Mouse (Mus musculus) liver, embryonic 18 days (tissue): ENCODE data around the gene Gm20449. TPM values are rescaled to one million over a fixed set of nuclear protein-coding genes. Genes with fewer than 3 reads are reported as not detected.

Experiments
- polyA plus RNA-seq: library from polyadenylated mRNA; depleted of rRNA; stranded (reverse); fragments of >200 nt; gene quantifications from 2 replicates; pipeline ENCODE4 v1.2.3, GENCODE M21; 2012; rRNA removed

Gene Gm20449
- polyA plus RNA-seq: 0.01 and 0.02 TPM in 2 replicates

GRCm38 (mm10) chr7:41499389-41500049 lies at the start of gene Gm20449, which contains the start of gene AW146154:
TSS of gene Gm20449 (minus strand) at chr7:41499417.
TSS of gene AW146154 (minus strand) at chr7:41499890.

GRCm38 (mm10) chr7:41448596-41448995 lies 50.6 kb downstream of the Gm20449 start, which contains the start of gene Vmn2r57:
TSS of gene Vmn2r57 (minus strand) at chr7:41448696.

GRCm38 (mm10) chr7:41393048-41393971 lies 105.9 kb downstream of the Gm20449 start, which contains the start of gene AI987944:
TSS of gene AI987944 (minus strand) at chr7:41393379.

Other genes with a start within 250 kb of the Gm20449 start
- 5.0 and 5.1 TPM in 2 replicates for gene AI987944, start 106.0 kb downstream of the Gm20449 start, polyA plus RNA-seq
- gene Vmn2r57, start 50.7 kb downstream of the Gm20449 start, polyA plus RNA-seq: 0.02 TPM in 2 replicates
- 3.0 and 3.3 TPM in 2 replicates for gene AW146154, start 473 bp upstream of the Gm20449 start, polyA plus RNA-seq
- gene Gm6871, start 74.2 kb upstream of the Gm20449 start, polyA plus RNA-seq: 0.02 TPM in 1 of 2 replicates, not detected in the other
- 3.2 and 4.1 TPM in 2 replicates for gene 2610021A01Rik, start 99.8 kb upstream of the Gm20449 start, polyA plus RNA-seq
- 1.6 and 1.9 TPM in 2 replicates for gene Zfp788, start 133.8 kb upstream of the Gm20449 start, polyA plus RNA-seq